Mouse (Mus musculus) neural tube, embryonic 11.5 days (tissue): ENCODE results near the gene Ankfy1. TPM values are rescaled to one million over a fixed set of nuclear protein-coding genes. Genes with fewer than 3 reads are reported as not detected.
"Not testable (repeated sequence)": the region's sequence is repeated elsewhere in the genome, so short reads cannot be mapped to it uniquely, and the experiment has no call there.

ENCODE experiments used
- ATAC-seq: fragments of 200-750 bp; cut with Nextera tagmentation; 2 replicates; pipeline ENCODE4 v1.8.0; 2017; ENCODE audit warnings: moderate number of reproducible peaks, mild to moderate bottlenecking, moderate TSS enrichment, moderate library complexity; ENCODE audit not compliant: insufficient read depth, low FRiP score, low TSS enrichment
- DNase-seq: peaks from one replicate; pipeline ENCODE4 v3.0.0-alpha.2; 2015; ENCODE audit warnings: low spot score
- H3K27ac ChIP-seq: fragments of 300-500 bp; sonication (generic); 2 replicates; pipeline ENCODE4 v1.5.1; 2014; ENCODE audit warnings: low read depth, mild to moderate bottlenecking, low read length
- H3K27me3 ChIP-seq: fragments of 300-500 bp; sonication (generic); 2 replicates; pipeline ENCODE4 v1.6.1; 2014; ENCODE audit warnings: mild to moderate bottlenecking, low read length, mixed read lengths; ENCODE audit not compliant: control insufficient read depth, insufficient read depth
- H3K36me3 ChIP-seq: fragments of 300-500 bp; sonication (generic); 2 replicates; pipeline ENCODE4 v1.6.1; 2014; ENCODE audit warnings: mild to moderate bottlenecking, low read length, moderate library complexity, mixed read lengths; ENCODE audit not compliant: control insufficient read depth, insufficient read depth
- H3K4me1 ChIP-seq: fragments of 300-500 bp; sonication (generic); 2 replicates; pipeline ENCODE4 v1.6.1; 2014; ENCODE audit warnings: low read length, mixed read lengths; ENCODE audit not compliant: control insufficient read depth, insufficient read depth
- H3K4me2 ChIP-seq: fragments of 300-500 bp; sonication (generic); 2 replicates; pipeline ENCODE4 v1.6.1; 2014; ENCODE audit warnings: low read depth, mild to moderate bottlenecking, moderate library complexity
- H3K4me3 ChIP-seq: fragments of 300-500 bp; sonication (generic); 2 replicates; pipeline ENCODE4 v1.5.1; 2014; ENCODE audit warnings: low read depth, low read length
- H3K9ac ChIP-seq: fragments of 300-500 bp; sonication (generic); 2 replicates; pipeline ENCODE4 v1.6.1; 2014; ENCODE audit warnings: mild to moderate bottlenecking, low read length
- H3K9me3 ChIP-seq: fragments of 300-500 bp; sonication (generic); 2 replicates; pipeline ENCODE4 v1.6.1; 2016; ENCODE audit warnings: low read length; ENCODE audit not compliant: control insufficient read depth
- WGBS: fragments of 180-500 bp; shearing (Covaris S2); extraction: QIAGEN DNeasy Blood & Tissue Kit; methylation state at CpG from one replicate; pipeline ENCODE4 v1.1.7; 2014; 5-methylcytosine and 5-hydroxymethylcytosine counted together
- polyA plus RNA-seq: library from polyadenylated mRNA; unstranded; fragments of >200 nt; fragmentation: Nextera tagmentation; extraction: Ambion mirVana; gene quantifications from 2 replicates; pipeline ENCODE4 v1.2.1, GENCODE M21; 2014

The Ankfy1 gene
- polyA plus RNA-seq, 1 experiment from 2014 or later: 30.2 TPM

DNA sequence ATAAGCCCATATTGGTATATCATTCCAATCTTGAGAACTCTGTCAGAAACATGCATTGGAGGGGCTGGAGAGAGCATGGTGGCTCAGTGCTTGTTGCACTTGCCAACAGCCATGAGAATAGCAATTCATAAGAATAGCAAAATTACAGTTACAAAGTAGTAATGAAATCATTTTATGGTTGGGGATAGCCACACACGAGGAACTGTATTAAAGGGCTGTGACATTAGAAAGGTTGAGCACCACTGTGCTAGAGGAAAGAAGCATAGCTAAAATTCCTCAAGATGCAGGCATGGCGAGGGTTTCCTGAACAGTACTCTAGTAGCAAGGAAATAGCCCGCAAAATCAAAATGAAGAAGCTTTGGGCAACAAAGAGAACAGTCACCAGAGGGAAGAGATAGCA is 43.9 kb downstream of the Ankfy1 start:
- Histone ChIP-seq H3K4me1 (no peaks in the 10 kb centered on the region), H3K9ac (no peak overlapping the region), H3K36me3 (peaks cover 9% of the 10 kb centered on the region), H3K27ac (no peak overlapping the region), H3K4me2 (no peak overlapping the region), H3K4me3 (no peak overlapping the region), H3K27me3 (no peaks in the 10 kb centered on the region), H3K9me3 (no peaks in the 10 kb centered on the region)
- WGBS: 84% methylated on average over 3 of the region's 3 CpGs
- ATAC-seq (no peak), DNase-seq (no peak)

DNA sequence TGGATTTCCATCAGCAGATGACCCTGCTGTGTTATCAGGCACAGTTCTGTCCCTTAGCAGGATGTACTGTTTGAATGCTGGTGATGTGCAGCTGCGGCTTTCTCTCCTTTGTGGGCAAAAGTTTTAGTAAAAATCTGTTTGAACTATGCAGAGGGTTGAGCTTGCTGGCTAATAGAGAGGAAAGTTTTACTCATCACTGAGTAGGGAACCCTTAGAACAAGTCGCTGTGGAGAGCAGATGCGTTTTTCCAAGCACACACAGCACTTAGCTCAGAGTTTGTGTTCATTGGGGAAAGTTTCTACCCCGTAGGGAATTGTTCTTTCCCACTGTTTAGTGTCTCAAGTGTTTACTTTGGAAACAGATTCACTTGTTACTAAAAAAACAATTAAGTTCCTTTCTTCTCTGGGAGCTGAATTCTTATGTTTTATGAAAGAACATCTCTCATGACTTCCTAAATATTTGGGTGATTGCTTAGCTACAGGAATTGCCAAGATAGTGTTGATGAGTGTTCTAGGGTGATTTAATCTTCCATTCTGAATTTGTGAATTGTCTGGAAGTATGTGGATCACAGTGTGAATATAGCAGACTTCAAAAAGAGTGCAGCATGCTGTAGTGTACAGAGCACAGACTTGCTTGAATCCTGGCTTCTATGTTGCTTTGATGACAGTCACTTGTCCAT is 45.2 kb downstream of the Ankfy1 start:
- H3K4me3 ChIP-seq: no peak overlapping the region
- ATAC-seq: no peak
- 88% methylated on average over 4 of the region's 4 CpGs for WGBS
- no peak for DNase-seq
- no peak overlapping the region for H3K9ac ChIP-seq
- no peaks in the 10 kb centered on the region for H3K9me3 ChIP-seq
- no peaks in the 10 kb centered on the region for H3K4me1 ChIP-seq
- H3K36me3 ChIP-seq: peaks cover 4% of the 10 kb centered on the region
- H3K27me3 ChIP-seq: no peaks in the 10 kb centered on the region
- no peak overlapping the region for H3K4me2 ChIP-seq
- no peak overlapping the region for H3K27ac ChIP-seq

DNA sequence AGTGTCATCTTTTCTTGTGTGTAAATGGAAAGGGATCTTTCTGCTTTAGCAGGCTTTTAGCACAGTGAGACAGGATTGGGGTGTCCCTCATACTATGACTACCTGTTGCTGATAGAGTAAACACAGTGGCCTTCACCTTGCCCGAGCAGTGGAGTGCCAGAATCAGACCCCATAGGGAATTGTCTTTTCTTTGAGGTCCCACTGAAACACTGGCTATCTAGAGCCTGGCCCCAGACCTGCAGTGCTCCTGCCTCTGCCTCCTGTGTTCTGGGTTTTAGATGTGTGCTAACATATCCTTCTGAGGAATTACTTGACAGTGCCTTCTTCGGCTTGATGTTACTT is 45.7 kb downstream of the Ankfy1 start:
- no peak overlapping the region for H3K9ac ChIP-seq
- no peaks in the 10 kb centered on the region for H3K27me3 ChIP-seq
- no peak overlapping the region for H3K4me3 ChIP-seq
- DNase-seq (no peak), ATAC-seq (no peak)
- H3K4me2 ChIP-seq: no peak overlapping the region
- WGBS: 83% methylated on average over 2 of the region's 2 CpGs
- H3K27ac ChIP-seq: no peak overlapping the region
- H3K4me1 ChIP-seq: no peaks in the 10 kb centered on the region
- no peaks in the 10 kb centered on the region for H3K9me3 ChIP-seq
- H3K36me3 ChIP-seq: peaks cover 7% of the 10 kb centered on the region

DNA sequence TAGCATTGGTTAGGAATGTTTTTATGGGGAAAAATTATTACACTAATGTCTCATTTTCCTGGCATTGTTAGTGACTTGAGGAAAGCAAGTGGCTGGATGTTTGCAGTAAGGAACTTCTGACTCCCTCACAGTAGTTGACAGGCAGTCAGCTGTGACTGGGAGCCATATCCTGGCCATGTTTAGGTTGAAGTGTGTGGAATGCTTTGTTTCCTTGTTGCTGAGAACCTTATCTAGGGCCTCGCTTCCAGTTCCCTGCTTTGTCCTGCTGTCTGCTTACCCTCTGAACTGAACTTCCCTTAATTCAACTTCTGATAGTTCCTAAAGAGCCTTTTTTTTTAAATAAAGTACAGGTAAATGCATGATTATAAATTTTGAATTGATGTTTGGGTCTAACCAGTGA is 46.5 kb downstream of the Ankfy1 start:
- no peaks in the 10 kb centered on the region for H3K9me3 ChIP-seq
- no peaks in the 10 kb centered on the region for H3K4me1 ChIP-seq
- H3K9ac ChIP-seq: no peak overlapping the region
- H3K36me3 ChIP-seq: peaks cover 7% of the 10 kb centered on the region
- ATAC-seq (no peak), DNase-seq (no peak)
- no peak overlapping the region for H3K4me3 ChIP-seq
- no peaks in the 10 kb centered on the region for H3K27me3 ChIP-seq
- no peak overlapping the region for H3K27ac ChIP-seq
- H3K4me2 ChIP-seq: no peak overlapping the region
- 77% methylated on average over 1 of the region's 1 CpGs for WGBS

DNA sequence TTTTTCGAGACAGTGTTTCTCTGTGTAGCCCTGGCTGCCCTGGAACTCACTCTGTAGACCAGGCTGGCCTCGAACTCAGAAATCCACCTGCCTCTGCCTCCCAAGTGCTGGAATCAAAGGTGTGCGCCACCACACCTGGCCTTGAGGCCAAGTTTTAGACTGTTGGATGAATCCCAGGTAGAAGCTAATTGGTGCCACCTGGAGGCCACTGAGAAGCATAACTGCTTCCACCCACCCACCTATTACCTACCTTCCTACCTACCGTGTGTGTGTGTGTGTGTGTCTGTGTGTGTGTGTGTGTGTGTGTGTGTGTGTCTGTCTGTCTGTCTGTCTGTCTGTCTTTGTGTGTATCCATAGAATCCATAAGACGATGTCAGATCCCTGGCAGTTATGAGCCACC is 47.7 kb downstream of the Ankfy1 start:
- H3K9me3 ChIP-seq, H3K4me1 ChIP-seq, H3K36me3 ChIP-seq, DNase-seq, H3K4me2 ChIP-seq, H3K27ac ChIP-seq, H3K9ac ChIP-seq, H3K27me3 ChIP-seq, ATAC-seq, H3K4me3 ChIP-seq: not testable (repeated sequence)
- 84% methylated on average over 5 of the region's 5 CpGs for WGBS

DNA sequence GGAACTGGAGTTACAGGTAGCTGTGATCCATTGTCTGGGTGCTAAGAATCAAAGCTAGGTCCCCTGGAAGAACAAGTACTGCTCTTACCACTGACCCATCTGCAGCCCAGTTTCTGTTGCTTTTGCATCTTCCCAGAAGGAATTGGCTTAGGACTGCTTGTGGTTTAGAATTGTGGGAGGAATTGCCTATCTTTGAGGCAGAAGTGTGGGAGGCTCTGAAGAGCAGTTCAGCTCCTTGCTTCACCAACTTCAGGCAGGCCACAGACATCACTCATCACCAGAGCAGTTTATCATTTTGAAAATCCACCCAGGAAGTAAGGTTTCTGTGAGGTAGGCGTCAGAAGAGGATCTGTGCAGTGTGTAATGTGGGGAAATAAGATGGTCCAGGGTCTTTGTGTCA is 49.2 kb downstream of the Ankfy1 start:
- peaks cover 7% of the 10 kb centered on the region for H3K36me3 ChIP-seq
- ATAC-seq (no peak), DNase-seq (no peak)
- no peak overlapping the region for H3K27ac ChIP-seq
- no peak overlapping the region for H3K9ac ChIP-seq
- no peaks in the 10 kb centered on the region for H3K9me3 ChIP-seq
- 96% methylated on average over 1 of the region's 1 CpGs for WGBS
- H3K27me3 ChIP-seq: no peaks in the 10 kb centered on the region
- H3K4me2 ChIP-seq: no peak overlapping the region
- no peak overlapping the region for H3K4me3 ChIP-seq
- no peaks in the 10 kb centered on the region for H3K4me1 ChIP-seq

- H3K4me1 ChIP-seq: no peaks in the 10 kb centered on the region
- no peak overlapping the region for H3K9ac ChIP-seq
- H3K27me3 ChIP-seq: no peaks in the 10 kb centered on the region
- DNase-seq: no peak
- 52% methylated on average over 2 of the region's 2 CpGs for WGBS
- H3K4me3 ChIP-seq: no peak overlapping the region
- no peaks in the 10 kb centered on the region for H3K9me3 ChIP-seq
- ATAC-seq: no peak
- H3K36me3 ChIP-seq: peaks cover 13% of the 10 kb centered on the region
- no peak overlapping the region for H3K27ac ChIP-seq
- no peak overlapping the region for H3K4me2 ChIP-seq
Measured at GRCm38 (mm10) chr11:72751956-72752355, 62.1 kb downstream of the Ankfy1 start.

DNA sequence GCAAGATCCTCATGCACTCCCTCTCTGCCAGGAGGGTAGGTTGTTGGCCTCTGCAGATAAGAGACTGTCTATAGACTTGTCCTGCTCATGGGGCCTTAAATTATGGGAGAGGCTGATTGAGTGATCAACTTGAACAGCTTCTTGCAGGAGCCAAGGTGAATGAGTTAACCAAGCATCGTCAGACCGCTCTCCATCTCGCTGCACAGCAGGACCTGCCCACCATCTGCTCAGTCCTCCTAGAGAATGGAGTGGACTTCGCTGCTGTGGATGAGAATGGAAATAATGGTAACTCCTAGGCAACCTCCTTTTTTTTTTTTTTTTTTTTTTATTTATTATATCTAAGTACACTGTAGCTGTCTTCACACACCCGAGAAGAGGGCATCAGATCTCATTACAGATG is 68.5 kb downstream of the Ankfy1 start:
- peaks cover 6% of the 10 kb centered on the region for H3K36me3 ChIP-seq
- no peaks in the 10 kb centered on the region for H3K4me1 ChIP-seq
- ATAC-seq (no peak), DNase-seq (no peak)
- H3K27ac ChIP-seq: no peak overlapping the region
- no peak overlapping the region for H3K4me2 ChIP-seq
- WGBS: 92% methylated on average over 5 of the region's 5 CpGs
- H3K4me3 ChIP-seq: no peak overlapping the region
- no peaks in the 10 kb centered on the region for H3K9me3 ChIP-seq
- H3K9ac ChIP-seq: no peak overlapping the region
- H3K27me3 ChIP-seq: no peaks in the 10 kb centered on the region

GRCm38 (mm10) chr11:72759581-72759980 is 69.8 kb downstream of the Ankfy1 start:
- Histone ChIP-seq H3K36me3 (peaks cover 6% of the 10 kb centered on the region), H3K27me3 (no peaks in the 10 kb centered on the region)

More at GRCm38 (mm10) chr11:72759581-72759980, 69.8 kb downstream of the Ankfy1 start:
- ATAC-seq (no peak), DNase-seq (no peak)
- no peaks in the 10 kb centered on the region for H3K4me1 ChIP-seq
- no peak overlapping the region for H3K9ac ChIP-seq
- no peaks in the 10 kb centered on the region for H3K9me3 ChIP-seq
- no peak overlapping the region for H3K4me3 ChIP-seq
- WGBS: 92% methylated on average over 6 of the region's 6 CpGs
- no peak overlapping the region for H3K4me2 ChIP-seq
- H3K27ac ChIP-seq: no peak overlapping the region
